Mouse (Mus musculus) lung, embryonic 15.5 days (tissue): ENCODE measurements around the gene Gm17542. TPM values are rescaled to one million over a fixed set of nuclear protein-coding genes. Genes with fewer than 3 reads are reported as not detected.
"Not testable (repeated sequence)": the region's sequence is repeated elsewhere in the genome, so short reads cannot be mapped to it uniquely, and the experiment has no call there.

ENCODE experiments used
- ATAC-seq: fragments of 200-750 bp; cut with Nextera tagmentation; 2 replicates; pipeline ENCODE4 v1.8.0; 2017; ENCODE audit warnings: moderate number of reproducible peaks, borderline replicate concordance; ENCODE audit not compliant: low FRiP score, low TSS enrichment; ENCODE audit errors: extremely low read depth
- H3K27ac ChIP-seq: fragments of 300-500 bp; sonication (generic); 2 replicates; pipeline ENCODE4 v1.5.1; 2015; ENCODE audit warnings: moderate library complexity, mild to moderate bottlenecking, inconsistent platforms
- H3K27me3 ChIP-seq: fragments of 300-500 bp; sonication (generic); 2 replicates; pipeline ENCODE4 v1.6.1; 2015; ENCODE audit warnings: inconsistent platforms
- H3K36me3 ChIP-seq: fragments of 300-500 bp; sonication (generic); 2 replicates; pipeline ENCODE4 v1.6.1; 2015; ENCODE audit warnings: inconsistent platforms
- H3K4me1 ChIP-seq: fragments of 300-500 bp; sonication (generic); 2 replicates; pipeline ENCODE4 v1.6.1; 2015; ENCODE audit warnings: inconsistent platforms
- H3K4me2 ChIP-seq: fragments of 300-500 bp; sonication (generic); 2 replicates; pipeline ENCODE4 v1.6.1; 2015; ENCODE audit warnings: inconsistent platforms, mild to moderate bottlenecking, moderate library complexity
- H3K4me3 ChIP-seq: fragments of 300-500 bp; sonication (generic); 2 replicates; pipeline ENCODE4 v1.5.1; 2015; ENCODE audit warnings: mild to moderate bottlenecking, inconsistent platforms
- H3K9ac ChIP-seq: fragments of 300-500 bp; sonication (generic); 2 replicates; pipeline ENCODE4 v1.6.1; 2015; ENCODE audit warnings: inconsistent platforms
- H3K9me3 ChIP-seq: fragments of 300-500 bp; sonication (generic); 2 replicates; pipeline ENCODE4 v1.6.1; 2016; ENCODE audit warnings: inconsistent platforms
- WGBS: fragments of 180-500 bp; shearing (Covaris S2); methylation state at CpG from one replicate; pipeline ENCODE4 v1.1.7; 2015; 5-methylcytosine and 5-hydroxymethylcytosine counted together
- polyA plus RNA-seq: library from polyadenylated mRNA; unstranded; fragments of >200 nt; fragmentation: Nextera tagmentation; extraction: Ambion mirVana; gene quantifications from 2 replicates; pipeline ENCODE4 v1.2.1, GENCODE M21; 2015

Gm17542 gene
- not detected in 2 replicates for polyA plus RNA-seq

DNA sequence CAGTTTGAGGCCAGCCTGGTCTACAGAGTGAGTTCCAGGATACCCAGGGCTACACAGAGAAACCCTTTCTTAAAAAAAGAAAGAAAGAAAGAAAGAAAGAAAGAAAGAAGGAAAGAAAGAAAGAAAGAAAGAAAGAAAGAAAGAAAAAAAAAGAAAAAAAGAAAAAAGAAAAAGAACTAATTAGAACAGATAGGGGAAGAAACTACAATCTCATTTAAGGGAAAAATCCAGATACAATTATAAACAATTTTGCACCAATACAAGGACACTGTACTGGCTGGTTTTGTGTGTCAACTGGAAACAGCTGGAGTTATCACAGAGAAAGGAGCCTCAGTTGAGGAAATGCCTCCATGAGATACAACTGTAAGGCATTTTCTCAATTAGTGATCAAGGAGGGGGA lies at the start of gene Gm17542:
Gene Gm17542 (minus strand): TSS at position 101 of the 400 bp plus-strand sequence.
- H3K27ac ChIP-seq, H3K4me2 ChIP-seq, ATAC-seq, H3K9ac ChIP-seq, H3K36me3 ChIP-seq, H3K27me3 ChIP-seq, H3K4me3 ChIP-seq, H3K9me3 ChIP-seq, H3K4me1 ChIP-seq: not testable (repeated sequence)

DNA sequence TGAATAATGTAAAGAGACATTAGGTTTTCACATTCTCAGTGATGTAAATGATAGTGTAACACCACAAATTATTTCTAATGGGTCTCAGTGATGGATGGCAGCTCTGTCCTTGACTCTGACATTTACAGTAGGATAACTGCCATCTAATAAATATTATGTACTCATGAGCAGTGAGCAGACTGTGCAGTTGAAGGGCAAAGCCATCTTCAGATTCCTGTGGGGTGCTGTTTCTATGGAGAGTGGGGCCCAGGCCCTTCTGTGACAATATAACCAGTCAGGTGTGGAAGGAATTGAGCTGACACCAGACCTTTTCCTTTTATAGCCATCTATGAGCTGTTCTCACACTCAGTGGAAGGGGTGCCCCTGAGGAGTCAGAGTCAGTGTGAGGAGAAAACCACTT lies 21.8 kb upstream of the Gm17542 start:
- Histone ChIP-seq H3K4me3 (no peak overlapping the region), H3K9me3 (no peaks in the 10 kb centered on the region), H3K4me2 (no peak overlapping the region), H3K36me3 (no peaks in the 10 kb centered on the region), H3K9ac (no peak overlapping the region), H3K4me1 (no peaks in the 10 kb centered on the region), H3K27me3 (no peaks in the 10 kb centered on the region), H3K27ac (no peak overlapping the region)
- no peak for ATAC-seq

DNA sequence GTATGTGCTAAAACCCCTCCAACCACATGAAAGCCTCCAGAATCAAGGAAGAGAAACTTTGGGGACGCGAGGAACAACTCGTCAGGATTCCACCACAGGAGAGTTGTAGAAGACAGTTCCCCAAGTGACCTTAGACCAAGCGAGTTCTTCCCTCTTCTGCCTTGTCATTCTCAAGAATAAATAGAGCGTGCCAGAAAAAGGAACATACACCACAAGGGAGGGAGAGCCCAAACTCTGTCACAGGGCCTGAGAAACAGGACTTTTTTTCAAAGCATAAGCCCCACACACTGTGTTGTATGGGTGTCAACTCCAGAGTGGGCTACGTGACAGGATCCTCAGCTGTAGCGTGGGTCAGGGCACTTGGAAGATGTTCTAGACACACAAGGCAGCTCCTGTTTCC lies 20.1 kb upstream of the Gm17542 start:
- 81% methylated on average over 7 of the region's 7 CpGs for WGBS
- ATAC-seq: no peak

DNA sequence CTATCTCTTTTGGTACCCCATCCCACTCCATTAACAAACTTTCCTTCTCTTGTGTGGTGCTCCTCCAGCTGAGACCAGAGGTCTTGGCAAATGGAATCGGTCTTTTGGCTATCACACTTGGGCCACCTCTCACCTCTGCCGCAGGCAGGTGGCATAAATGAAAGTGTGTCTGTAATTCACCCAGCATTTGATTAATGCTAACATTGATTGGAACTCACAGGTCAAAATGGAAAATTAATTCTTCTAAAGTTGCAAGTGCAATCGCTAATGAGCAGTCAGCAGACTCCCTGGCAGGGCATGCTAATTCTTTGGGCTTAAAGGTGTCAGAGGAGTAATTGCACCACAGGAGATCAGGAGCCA lies 3.2 kb downstream of the Gm17542 start:
- Histone ChIP-seq H3K36me3 (no peaks in the 10 kb centered on the region), H3K9me3 (no peaks in the 10 kb centered on the region), H3K27me3 (no peaks in the 10 kb centered on the region), H3K4me2 (peak overlapping the region; percentile 48), H3K9ac (no peak overlapping the region), H3K4me3 (peak overlapping the region; percentile 34), H3K27ac (peak overlapping the region; percentile 61), H3K4me1 (peaks cover 7% of the 10 kb centered on the region)
- ATAC-seq: no peak
- WGBS: 48% methylated on average over 3 of the region's 3 CpGs

More for the DNA sequence above, 20.1 kb upstream of the Gm17542 start:
- Histone ChIP-seq H3K36me3 (no peaks in the 10 kb centered on the region), H3K9ac (no peak overlapping the region), H3K9me3 (no peaks in the 10 kb centered on the region), H3K4me1 (no peaks in the 10 kb centered on the region), H3K4me3 (no peak overlapping the region), H3K4me2 (no peak overlapping the region), H3K27me3 (no peaks in the 10 kb centered on the region), H3K27ac (no peak overlapping the region)

DNA sequence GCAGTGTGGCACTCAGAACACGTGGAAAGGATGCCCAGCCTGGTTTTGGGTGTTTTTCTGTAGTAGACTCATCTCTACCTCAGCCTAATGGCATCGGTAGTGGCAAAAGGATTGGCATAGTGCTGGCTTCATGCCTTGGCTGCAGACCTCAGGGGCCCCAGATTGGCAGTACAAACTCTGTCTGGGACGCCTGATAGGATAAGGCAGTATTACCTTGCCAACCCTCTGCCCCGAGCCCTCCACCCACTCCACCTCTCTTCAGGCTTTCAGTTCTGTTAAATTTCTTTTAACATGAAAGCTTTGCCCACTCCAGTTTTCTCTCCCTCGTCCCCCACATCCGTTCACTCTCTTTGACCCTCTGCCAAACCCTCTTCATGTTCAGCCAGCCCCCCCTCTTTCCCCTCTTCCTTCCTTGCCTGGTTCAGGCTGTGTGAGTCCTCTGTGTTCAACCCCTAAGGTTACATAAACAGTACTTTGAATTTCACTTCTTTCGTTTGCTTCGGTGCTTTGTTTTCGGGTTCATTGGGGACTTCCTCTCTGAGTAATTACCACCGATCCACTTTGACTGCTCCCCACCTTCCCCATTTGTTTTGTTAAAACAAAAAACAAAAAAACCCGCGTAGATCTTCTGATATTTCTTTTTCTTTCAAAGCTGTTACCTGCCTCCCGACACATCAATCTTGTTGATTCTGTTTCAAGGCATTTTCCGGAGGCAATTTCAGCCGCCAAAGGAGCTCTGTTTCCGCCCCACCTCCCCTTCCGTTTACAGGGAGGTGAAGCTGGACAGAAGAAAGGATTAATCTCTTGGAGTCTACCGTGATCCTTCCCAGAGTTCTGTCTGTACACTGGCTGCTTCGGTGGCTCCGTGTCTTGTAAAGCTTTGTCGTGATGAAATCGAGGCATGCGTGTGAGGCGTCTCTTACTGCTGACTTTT lies 3.9 kb downstream of the Gm17542 start:
- Histone ChIP-seq H3K27me3 (no peaks in the 10 kb centered on the region), H3K4me2 (peak overlapping the region; percentile 48), H3K9ac (no peak overlapping the region), H3K4me3 (peak overlapping the region; percentile 34), H3K27ac (peak overlapping the region; percentile 61), H3K4me1 (peaks cover 7% of the 10 kb centered on the region), H3K9me3 (no peaks in the 10 kb centered on the region), H3K36me3 (no peaks in the 10 kb centered on the region)
- ATAC-seq: peak; percentile 14; the same call in 1 of the 2 replicates
- WGBS: 15% methylated on average over 24 of the region's 24 CpGs

DNA sequence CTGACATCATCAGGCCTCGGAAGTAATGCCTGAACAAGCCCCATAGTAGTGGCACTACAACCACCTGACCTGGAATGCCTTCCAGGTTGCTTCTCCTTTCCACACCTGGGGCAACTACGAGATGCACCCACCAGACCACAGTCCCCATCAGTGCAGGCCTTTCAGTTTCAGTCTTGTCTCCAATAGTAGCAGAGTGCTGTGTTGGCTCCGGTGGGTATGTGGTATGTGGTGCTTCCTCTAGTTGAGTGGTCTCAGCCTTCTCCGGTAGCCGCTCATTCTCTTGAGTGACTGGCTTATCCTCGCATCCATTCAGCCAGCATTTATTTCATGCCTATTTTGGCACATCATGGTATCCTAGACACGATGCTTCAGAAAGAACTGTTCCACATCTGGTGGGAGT lies 4.8 kb downstream of the Gm17542 start:
- 0 out of 2 replicates have a peak overlapping the region, but pooled peaks have one; percentile 48 for H3K4me2 ChIP-seq
- no peaks in the 10 kb centered on the region for H3K9me3 ChIP-seq
- H3K9ac ChIP-seq: no peak overlapping the region
- WGBS: 81% methylated on average over 7 of the region's 7 CpGs
- no peak for ATAC-seq
- H3K4me3 ChIP-seq: no peak overlapping the region
- H3K4me1 ChIP-seq: peaks cover 7% of the 10 kb centered on the region
- no peak overlapping the region; the same call in 1 of the 2 replicates for H3K27ac ChIP-seq
- no peaks in the 10 kb centered on the region for H3K27me3 ChIP-seq
- H3K36me3 ChIP-seq: no peaks in the 10 kb centered on the region

DNA sequence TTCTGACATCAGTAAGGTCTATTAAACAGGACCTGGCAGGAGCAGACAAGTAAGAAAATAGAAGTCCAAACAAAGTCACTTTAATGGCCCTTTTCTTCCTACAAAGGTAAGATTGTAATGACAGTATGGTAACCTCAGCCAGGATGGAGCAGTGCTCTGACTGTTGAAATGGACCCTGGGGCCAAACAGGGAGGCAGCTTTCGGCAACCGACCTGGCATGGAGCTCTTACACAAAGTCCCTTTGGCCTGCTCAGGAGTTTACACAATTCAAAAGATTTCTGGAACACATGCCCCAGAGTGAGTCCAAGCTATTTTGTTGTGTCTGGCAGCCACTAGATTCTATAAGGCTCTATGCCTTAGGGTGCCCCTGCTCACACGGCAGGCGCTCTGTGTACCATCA lies 9.0 kb downstream of the Gm17542 start:
- no peak overlapping the region for H3K4me2 ChIP-seq
- no peaks in the 10 kb centered on the region for H3K9me3 ChIP-seq
- no peak for ATAC-seq
- no peak overlapping the region for H3K9ac ChIP-seq
- H3K4me1 ChIP-seq: peaks cover 7% of the 10 kb centered on the region
- no peaks in the 10 kb centered on the region for H3K36me3 ChIP-seq
- H3K4me3 ChIP-seq: no peak overlapping the region
- WGBS: 90% methylated on average over 4 of the region's 4 CpGs
- no peaks in the 10 kb centered on the region for H3K27me3 ChIP-seq
- H3K27ac ChIP-seq: no peak overlapping the region

DNA sequence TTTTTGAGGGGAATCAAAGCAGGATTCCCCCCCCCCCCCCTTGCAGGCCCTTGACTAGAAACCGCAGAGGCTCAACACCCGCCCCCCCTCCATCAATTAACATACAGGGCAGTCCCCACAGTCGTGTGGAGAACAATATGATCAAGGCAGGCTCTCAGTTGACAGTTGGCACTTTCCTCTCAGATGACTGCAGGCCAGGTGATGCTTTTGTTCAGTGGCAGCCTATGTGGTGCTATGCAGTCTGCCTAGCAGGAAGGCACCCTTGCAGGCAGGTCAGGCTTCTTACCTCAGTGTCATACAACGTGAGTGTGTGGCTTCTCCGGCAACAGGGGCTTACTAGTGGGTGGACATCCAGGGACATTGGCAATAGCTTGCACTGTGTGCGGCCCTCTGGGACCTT lies 17.4 kb downstream of the Gm17542 start:
- H3K27me3 ChIP-seq: no peaks in the 10 kb centered on the region
- no peaks in the 10 kb centered on the region for H3K4me1 ChIP-seq
- H3K9ac ChIP-seq: no peak overlapping the region
- no peaks in the 10 kb centered on the region for H3K9me3 ChIP-seq
- no peak overlapping the region for H3K4me2 ChIP-seq
- H3K4me3 ChIP-seq: no peak overlapping the region
- ATAC-seq: no peak
- H3K36me3 ChIP-seq: no peaks in the 10 kb centered on the region
- 43% methylated on average over 6 of the region's 6 CpGs for WGBS
- no peak overlapping the region for H3K27ac ChIP-seq

DNA sequence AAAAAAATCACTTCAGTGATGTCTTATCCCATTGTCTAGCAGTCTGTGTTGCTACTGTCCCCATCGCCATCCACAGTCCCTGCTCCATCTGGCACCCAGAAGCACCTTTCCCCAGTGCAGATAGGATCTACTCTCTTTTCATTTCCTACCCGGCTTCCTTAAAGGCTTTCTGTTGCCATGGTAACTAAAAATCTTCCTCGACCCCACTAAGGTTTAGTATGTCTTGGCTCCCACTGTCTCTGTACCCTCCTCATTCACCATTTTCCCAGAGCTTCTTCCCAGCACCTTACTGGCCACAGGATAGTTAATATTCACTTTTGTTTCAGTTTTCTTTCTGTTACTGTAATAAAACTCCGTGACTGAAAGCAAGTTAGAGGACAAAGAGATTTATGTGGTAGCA lies 17.9 kb downstream of the Gm17542 start:
- H3K4me2 ChIP-seq: no peak overlapping the region
- H3K4me3 ChIP-seq: no peak overlapping the region
- H3K9me3 ChIP-seq: no peaks in the 10 kb centered on the region
- H3K27me3 ChIP-seq: no peaks in the 10 kb centered on the region
- H3K9ac ChIP-seq: no peak overlapping the region
- H3K4me1 ChIP-seq: no peaks in the 10 kb centered on the region
- H3K27ac ChIP-seq: no peak overlapping the region
- 28% methylated on average over 4 of the region's 4 CpGs for WGBS
- ATAC-seq: no peak
- no peaks in the 10 kb centered on the region for H3K36me3 ChIP-seq

DNA sequence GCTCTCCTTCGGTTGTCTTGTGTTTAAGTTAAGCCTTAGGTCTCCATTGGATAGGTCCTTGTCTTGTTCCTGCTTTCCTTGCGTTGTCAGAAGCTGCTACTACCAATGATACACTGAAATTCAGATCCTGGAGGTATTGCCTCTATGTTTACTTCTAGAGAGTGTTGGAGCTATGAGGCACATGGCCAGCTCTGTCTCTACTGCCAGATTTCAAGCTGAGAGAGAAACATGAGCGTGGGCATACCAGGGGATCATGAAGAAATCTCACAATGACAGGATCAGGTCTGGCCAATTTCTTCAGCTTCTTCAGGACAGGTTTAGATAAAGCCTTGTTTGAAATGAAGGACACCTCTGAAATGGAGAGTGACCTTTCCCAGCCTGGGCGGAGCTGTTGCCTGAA lies 19.1 kb downstream of the Gm17542 start:
- Histone ChIP-seq H3K27ac (no peak overlapping the region), H3K4me3 (no peak overlapping the region), H3K9me3 (no peaks in the 10 kb centered on the region), H3K4me1 (no peaks in the 10 kb centered on the region), H3K4me2 (no peak overlapping the region), H3K9ac (no peak overlapping the region), H3K36me3 (no peaks in the 10 kb centered on the region), H3K27me3 (no peaks in the 10 kb centered on the region)
- no peak for ATAC-seq
- 62% methylated on average over 4 of the region's 4 CpGs for WGBS

DNA sequence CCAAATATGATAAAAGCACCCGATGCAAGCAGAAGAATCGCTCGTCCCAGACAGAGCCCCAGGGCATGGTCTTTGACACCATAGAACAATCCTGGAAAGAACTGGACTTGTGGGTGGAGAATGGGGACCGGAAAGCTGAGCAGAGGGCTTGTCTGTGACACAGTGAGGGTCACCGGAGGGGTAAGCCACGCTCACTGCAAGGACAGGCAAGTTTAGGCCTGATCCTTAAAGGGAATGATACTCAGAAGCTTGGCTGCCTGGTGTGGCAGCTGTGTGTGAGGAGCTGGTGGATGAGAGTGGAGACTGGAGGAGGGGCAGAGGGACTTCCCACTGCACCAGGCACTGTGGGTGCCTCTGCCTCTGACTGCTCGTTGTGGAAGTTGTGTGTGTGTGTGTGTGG lies 27.0 kb downstream of the Gm17542 start:
- no peak for ATAC-seq
- no peak overlapping the region for H3K9ac ChIP-seq
- H3K4me2 ChIP-seq: no peak overlapping the region
- H3K4me1 ChIP-seq: no peaks in the 10 kb centered on the region
- H3K36me3 ChIP-seq: no peaks in the 10 kb centered on the region
- H3K27me3 ChIP-seq: no peaks in the 10 kb centered on the region
- H3K9me3 ChIP-seq: no peaks in the 10 kb centered on the region
- WGBS: 58% methylated on average over 7 of the region's 7 CpGs
- H3K27ac ChIP-seq: no peak overlapping the region
- no peak overlapping the region for H3K4me3 ChIP-seq

DNA sequence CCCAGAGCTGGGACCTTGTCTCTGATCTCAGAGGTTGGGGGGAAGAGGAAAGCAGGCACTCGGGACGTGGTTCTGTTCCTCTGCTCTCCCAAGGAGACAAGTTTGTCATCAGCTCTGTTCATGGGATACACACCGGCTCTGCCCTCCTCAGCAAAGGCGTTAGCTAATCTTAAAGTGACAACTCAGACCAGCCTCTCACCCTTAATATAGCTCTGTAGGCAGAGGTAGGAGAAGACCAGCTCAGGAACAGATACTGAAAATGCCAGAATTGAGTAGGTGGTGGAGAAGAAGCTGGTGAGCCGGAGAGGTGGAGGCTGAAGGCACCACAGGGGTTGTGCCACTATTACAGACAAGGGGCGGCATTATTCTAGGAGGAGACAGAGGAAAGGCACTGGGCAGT lies 38.7 kb downstream of the Gm17542 start:
- no peaks in the 10 kb centered on the region for H3K9me3 ChIP-seq
- no peak overlapping the region for H3K9ac ChIP-seq
- H3K27me3 ChIP-seq: peaks cover 7% of the 10 kb centered on the region; the same call in 1 of the 2 replicates
- 69% methylated on average over 6 of the region's 6 CpGs for WGBS
- H3K36me3 ChIP-seq: no peaks in the 10 kb centered on the region
- H3K4me2 ChIP-seq: no peak overlapping the region
- ATAC-seq: no peak
- 0 out of 2 replicates have a peak, but pooled peaks cover 3% of the 10 kb centered on the region for H3K4me1 ChIP-seq
- no peak overlapping the region for H3K4me3 ChIP-seq
- H3K27ac ChIP-seq: no peak overlapping the region
